Mouse (Mus musculus) gastrocnemius, postnatal 14 days (tissue): ENCODE measurements around the gene Atp8b3. TPM values are rescaled to one million over a fixed set of nuclear protein-coding genes. Genes with fewer than 3 reads are reported as not detected.

ENCODE experiments used
- DNase-seq: peaks from one replicate; pipeline ENCODE4 v3.0.0; 2021; ENCODE audit warnings: mixed read lengths
- intact Hi-C: fragments of 180-260 bp; cut with DNase I; formaldehyde crosslinking; loops from one replicate; pipeline ENCODE4 v1.15.1; 2025; ENCODE audit warnings: low total_unique reads
- long read RNA-seq, 2 experiments: library from polyadenylated mRNA; stranded (forward); transcript quantifications; one replicate each; pipeline ENCODE4 v2.0.0; 2021
- total RNA-seq, 2 experiments: library from RNA; stranded (reverse); gene quantifications; 2 replicates each; pipeline ENCODE4 v1.2.3; 2021

Atp8b3 gene
- total RNA-seq, result not detected
- long read RNA-seq, experiment 1, result 0 reads
- long read RNA-seq, experiment 2, result 0 reads

DNA sequence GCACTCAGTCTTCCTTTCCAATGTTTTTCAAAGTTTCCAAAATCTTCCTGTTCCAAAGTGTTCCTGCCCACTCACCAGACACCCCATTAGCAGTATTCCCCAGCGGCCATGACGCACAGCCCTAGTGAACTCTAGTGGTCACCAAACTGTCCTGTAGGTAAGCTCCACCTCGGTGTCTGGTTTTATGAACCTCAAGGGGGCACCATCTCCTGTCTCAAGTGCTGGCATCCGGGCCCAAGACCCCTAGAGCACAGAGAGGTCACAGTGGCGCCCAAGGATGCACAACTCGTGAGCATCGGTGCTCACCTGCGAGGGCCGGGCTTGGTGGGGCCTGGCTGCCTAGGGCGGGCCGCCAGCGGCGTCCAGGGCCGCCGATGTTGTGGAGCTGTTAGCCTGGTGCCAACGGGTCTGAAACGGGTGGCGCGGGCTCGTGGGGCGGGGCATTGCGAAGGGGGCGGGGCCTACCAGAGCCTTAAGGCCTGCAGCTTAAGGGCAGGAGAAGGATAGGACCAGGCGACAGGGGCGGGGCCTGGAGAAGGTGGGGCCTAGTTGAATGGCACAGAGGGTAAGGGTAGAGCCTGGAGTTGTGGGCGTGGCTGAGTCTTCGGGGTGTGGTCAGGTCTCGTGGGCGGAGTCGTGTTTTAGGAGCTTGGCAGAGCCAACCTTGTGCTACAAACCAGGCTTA is at the start of gene Atp8b3:
Gene Atp8b3 (minus strand): TSS at position 415 of the 685 bp plus-strand sequence.
- peak; percentile 74 for DNase-seq
- intact Hi-C loops, result no loop called here

DNA sequence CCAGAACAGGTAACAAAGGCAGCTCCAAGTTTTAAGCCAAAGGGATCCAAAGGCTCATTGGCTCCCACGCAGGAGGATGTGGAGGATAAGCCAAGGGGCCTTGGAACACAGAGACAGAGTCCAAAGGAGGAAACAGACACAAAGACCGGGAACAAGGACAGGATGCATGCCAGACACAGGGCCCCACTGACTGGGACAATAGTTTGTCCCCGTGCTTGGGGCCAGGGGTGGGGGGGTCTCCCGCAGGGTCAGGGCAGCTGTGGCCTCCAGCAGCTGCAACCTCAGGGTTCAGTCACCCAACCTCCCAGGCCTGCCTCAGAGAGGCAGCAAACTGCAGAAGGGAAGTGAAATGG is 48.4 kb upstream of the Atp8b3 start:
- no peak for DNase-seq
- intact Hi-C loops, result no loop called here

DNA sequence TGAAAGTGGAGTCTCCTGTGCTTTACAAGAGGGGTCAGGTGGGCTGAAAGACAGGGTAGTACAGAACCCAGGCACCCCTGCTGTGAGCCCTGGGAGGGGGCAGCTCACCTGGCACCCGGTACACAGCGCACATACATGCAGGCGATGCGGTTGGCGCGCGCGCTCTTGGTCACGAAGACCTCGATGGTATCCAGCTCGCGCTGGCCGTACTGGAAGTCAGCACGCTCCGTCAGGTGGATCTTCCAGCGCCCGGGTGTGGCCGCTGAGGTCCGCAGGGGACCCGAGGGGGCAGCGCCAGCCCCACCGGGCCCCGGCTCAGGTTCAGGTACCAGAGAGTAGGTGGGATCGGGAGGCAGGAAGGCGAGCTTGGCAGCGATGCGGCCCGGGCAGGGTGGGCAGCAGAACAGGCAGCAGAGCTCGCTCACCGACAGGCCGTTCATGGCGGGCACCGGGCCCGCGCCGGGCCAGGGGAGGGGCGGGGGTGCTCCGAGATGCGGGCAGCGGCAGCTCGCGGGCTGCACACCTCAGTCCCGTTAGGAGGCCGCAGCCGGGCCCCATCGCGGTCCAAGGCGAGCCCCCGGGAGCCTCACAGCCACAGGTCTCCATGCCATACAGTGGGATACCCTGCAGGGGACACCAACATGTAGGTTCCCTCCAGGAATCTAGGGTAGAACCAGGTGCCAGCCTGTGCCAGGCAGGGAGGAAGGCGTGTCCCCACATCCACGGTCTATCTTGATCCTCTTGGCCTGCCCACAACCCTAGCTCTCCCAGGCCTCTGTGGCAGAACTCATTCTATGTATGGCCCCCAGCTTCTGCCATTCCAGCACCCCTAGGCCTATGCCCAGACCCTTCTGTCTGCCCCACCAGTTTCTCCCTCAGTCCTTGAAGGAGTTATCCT is 47.7 kb upstream of the Atp8b3 start:
- no peak for DNase-seq
- intact Hi-C loops, result no loop called here

DNA sequence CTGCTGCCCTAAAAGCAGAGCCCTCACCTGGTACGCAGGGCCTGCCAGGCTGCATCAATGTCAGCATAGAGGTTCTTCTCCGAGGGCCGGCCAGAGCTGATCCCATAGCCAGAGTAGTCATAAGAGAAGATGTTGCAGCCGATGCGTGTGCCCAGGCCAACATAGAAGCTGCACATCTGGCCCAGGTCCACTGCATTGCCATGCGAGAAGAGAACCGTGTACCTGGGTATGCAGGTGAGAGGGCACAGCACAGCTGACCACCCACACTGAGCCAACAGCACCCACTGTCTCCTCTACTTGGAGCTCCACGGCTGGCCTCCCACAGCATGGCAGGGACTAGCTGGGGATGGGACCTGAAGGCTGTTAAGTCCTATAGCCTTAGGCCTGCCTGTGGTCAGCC is 46.7 kb upstream of the Atp8b3 start:
- no peak for DNase-seq
- intact Hi-C loops, result no loop called here

DNA sequence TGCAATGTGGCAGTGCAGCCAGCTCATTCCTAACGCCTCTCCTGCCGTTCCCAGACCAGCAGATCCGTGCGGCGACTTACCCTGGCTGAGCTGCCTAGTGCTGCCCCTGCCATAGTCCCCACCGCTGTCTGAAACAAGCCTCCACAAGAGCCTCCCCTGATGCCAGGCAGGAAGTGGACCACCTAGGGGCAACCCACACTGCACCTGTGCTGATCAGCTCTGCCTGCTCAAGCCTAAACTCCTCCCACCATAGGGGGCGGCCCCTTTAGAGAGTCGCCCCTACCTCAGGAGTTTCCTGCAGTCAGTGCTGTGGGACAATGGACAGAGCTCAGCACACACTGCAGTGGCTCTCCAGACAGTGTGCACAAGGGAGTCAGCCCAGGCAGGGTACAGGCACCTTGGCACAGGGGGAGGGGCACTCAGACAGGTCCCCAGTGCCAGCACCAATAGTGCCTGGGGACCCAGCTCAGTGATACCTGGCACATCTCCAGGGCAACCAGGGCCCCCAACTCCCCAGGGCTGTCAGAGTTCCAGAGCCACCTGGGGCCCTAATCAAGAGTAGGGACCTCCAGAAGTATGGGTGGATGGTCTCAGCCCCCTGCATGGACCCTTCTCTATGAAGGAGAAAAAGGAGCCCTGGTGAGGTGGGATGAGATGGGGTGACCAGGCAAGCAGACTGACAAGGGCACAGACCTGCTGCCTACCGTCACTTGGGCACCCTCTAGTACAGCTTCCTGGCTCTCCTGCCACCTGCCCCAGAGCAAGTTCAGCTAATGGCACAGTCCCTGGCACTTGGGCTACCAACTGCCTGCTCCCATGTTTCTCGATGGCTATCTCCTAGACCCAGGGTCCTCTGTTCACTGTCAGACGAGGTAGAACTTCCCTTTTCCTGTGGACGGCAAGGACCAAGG is 46.0 kb upstream of the Atp8b3 start:
- DNase-seq, result no peak
- intact Hi-C loops, result no loop called here

DNA sequence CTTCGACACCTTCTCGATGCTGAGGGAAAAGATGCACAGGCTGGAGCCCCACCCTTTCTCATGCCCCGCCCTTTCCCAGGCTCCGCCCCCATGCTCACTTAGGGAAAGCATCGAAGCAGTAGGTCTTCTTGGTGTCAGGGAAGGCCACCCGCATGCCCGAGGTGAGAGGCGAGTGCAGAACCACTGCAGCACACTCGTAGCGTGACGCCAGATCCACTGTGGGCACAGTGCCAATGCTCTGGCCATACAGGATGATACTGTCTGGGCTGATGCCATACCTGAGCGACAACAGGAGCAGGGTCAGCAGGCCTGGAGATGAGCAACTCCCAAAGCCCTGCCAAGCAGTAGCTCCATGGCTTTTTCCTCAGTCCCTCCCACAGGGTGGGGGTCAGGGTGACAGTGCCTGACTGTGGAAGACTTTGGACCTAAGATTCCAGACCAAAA is 45.1 kb upstream of the Atp8b3 start:
- DNase-seq, result no peak
- intact Hi-C loops, result no loop called here

DNA sequence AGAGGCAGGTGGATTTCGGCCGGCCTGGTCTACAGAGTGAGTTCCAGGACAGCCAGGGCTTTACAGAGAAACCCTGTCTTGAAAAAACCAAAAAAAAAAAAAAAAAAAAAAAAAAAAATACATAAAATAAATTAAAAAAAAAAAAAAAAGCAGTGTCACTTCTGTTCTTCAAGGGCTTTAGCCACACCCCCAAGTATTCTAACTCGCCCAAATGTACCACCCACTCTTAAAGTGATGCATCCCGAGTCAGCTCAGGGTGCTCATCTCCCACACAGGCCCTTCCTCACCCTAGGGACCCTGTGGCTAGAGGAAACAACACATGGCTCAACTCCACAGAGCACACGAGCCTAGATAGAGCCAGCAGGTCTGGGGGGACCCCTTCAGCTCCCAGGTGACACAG is 44.1 kb upstream of the Atp8b3 start:
- no peak for DNase-seq
- intact Hi-C loops, result no loop called here

DNA sequence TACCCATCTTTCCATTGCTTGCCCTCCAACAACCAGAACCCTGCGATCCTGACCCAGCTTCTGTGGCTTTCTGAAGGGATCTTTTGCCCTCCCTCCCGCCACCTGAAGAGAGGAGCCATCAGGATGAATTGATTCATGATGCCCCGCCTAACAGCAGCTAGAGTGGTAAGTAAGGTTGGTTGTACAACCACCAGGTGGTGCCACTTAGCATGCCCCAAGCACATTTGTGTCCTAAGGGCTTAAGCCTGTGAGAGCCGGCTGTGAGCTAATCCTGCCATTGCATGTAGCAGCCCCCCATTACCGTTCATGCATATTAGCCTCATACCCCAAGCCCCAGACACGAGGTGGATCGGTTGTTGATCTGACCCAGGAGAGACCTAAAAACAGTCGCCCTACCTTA is 40.0 kb upstream of the Atp8b3 start:
- intact Hi-C loops, result loop anchor here (5.0 kb wide), 1 partner anchor 108 kb away; no protein-coding TSS in a partner anchor
- no peak for DNase-seq

DNA sequence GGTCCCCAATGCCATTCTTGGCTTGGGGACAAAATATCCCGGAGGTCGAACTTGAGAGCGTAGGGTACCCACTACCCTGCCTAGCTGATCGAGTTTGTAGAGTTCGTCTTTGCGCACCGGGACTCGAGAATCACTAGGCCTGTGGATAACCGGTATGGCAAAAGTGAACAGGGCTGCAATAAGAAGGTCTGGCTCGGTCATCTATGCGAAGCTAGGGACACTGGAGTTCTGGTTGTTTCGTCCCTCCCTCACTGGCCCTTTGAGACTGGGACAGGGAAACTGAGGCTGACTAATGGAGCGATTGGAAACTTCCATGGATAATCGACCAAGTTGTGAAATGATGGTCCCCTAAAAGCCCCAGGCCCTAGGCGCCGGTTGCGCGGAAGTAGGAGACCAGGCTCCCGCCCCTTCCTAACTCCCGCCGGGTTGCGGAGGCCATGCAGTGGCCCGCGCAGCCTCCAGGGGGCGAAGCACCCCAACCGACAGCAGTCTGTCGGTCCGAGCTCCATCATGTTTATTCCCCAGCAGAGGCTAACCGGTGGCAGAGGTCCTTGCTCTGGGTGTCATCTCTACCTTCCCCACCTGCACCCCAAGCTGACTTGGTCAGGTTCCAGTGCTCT is 39.3 kb upstream of the Atp8b3 start:
- peak; percentile 86 for DNase-seq
- intact Hi-C loops, result loop anchor here (5.0 kb wide), 1 partner anchor 109 kb away; no protein-coding TSS in a partner anchor

DNA sequence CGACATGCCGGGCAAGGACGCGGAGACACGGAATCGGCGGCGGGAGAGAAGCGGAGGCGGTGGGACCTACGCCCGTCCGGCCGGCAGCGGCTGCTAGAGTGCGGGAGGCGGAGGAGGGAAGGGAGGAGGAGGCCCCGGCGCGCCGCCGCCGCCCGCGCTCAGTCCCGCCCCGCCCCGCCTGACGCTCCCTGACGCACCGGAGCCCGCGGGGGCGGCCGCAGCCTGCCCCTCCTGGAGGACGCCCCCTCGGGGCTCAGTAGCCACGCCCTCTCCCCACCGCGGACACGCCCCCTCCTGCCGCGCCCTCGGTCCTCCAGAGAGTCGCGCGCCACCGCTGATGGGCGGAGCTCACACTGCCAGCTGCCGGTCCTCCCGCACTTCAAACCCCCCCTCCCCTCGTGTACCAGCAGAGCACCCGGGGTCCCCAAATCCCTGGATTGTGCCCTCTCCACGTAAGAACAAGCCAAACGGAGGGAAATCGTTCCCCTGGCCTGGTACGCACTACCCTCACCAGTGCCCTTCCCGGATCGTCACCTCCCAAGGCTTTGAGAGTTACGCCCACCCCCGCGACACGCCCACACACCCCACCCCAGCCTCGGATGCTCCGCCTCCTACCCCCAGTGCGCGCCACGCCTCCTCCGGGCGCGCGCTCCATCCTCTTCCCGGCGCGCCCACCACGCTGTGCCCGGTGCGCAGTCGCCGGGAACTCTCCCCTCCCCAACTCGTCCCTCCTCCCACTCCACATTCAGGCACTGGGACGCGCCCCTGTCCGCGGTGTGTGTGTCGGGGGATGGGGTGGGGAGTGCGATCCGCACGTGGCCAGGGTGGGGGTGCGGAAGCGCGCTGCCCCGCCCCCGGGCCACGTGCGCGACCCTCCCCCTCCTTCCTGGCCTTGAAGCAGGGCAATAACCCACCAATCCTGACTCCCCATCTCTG is 38.5 kb upstream of the Atp8b3 start, which contains the start of gene Klf16:
Gene Klf16 (minus strand): TSS at position 127 of the 936 bp plus-strand sequence.
- DNase-seq, result peak; percentile 98
- intact Hi-C loops, result loop anchor here (5.0 kb wide), 1 partner anchor 110 kb away; no protein-coding TSS in a partner anchor

DNA sequence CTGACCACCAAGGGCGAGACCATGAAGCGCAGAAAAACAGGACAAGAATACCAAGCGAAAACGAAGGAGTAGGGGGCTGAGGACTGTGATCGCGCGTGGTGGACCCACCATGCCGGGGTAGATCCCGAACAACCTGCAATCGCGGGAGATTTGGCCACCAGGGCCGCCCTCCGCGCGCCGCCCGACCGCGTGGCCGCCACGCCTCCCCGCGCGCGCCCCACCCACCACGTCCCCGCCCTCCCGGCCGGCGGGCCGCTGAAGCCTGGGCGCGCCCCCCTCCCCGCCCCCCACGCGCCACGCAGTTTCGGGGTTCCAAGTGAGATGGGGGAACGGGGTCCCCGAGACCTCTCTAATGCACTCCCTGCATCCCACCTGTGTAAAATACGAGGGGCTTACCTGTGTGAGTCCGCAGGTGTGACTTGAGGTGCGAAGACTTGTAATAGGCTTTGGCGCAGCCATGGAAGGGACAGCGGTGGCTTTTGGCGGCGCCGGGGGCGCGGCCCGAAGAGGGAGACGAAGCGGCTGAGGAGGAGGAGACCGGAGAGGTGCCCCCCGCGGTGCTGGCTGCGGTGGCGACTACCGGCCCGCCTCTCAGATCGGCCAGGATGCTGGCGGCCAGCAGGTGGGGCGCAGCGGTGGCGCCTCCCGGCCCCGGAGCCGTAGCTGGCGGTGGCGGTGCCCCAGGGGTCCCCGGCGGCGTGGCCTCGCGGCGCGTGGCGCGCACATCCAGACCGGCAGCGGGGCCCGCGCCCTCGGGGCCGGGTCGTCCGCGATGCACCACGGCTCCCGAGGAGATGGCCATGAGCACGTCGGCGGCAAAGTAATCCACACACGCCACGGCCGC is 37.6 kb upstream of the Atp8b3 start:
- peak; percentile 55 for DNase-seq
- intact Hi-C loops, result loop anchor here (5.0 kb wide), 1 partner anchor 111 kb away; no protein-coding TSS in a partner anchor

DNA sequence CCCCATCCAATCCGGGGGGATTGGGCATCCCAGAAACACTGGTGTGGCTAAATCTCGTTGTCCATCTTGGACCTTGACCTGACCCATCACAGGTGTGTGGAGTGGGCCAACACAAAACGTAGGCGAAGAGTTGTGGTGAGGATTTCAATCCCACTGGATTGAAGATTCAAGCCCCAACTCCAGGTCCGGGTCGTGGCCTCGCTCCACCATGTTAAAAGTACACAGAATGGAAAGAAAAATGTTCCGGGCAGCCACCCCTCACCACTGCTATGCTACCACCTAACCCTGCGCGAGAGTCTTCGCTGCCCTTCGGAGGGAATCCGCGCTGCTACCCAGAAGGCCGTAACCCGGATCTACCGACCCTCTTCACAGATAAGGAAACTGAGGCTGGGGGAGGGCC is 37.0 kb upstream of the Atp8b3 start:
- no peak for DNase-seq
- intact Hi-C loops, result loop anchor here (5.0 kb wide), 1 partner anchor 111 kb away; no protein-coding TSS in a partner anchor

DNA sequence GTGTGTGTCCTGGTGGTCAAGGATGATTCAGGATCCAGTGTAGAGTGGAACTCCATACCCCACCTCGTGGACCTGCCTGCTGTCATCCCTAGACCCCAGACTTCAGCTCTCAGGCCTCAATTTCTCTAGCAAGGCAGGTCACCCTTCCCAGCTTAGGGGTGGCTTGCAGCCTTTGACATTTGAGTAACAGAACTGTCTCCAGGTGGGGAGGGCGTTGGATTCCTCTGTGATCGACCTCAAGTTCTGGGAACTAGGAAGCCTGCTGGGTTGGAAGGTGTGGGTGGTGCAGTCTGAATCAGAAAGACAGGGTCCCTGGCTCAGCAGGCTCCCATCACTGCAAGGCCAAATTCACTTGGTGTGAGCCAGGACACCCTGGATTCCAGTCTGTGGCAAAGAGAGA is 36.0 kb upstream of the Atp8b3 start:
- intact Hi-C loops, result loop anchor here (5.0 kb wide), 1 partner anchor 112 kb away; no protein-coding TSS in a partner anchor
- DNase-seq, result no peak

DNA sequence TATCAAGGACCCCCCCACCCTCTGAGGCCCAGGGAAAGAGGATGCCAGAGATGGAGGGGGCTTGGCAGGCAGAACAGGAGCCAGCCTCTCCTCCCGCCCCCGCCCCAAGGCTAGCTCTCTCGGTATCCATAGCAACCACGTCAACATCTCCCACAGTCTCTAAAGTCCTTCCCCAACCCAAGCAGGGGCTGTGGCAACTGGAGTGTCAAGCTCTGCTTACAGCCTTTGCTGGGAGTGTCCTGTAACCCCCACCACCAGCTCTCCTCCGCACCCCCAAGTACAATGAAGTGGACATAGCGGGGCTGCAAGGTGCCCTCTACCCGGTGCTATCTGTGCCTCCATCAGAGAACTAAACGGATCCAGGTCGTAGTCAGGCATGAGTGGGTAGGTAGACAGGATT is 35.0 kb upstream of the Atp8b3 start:
- intact Hi-C loops, result no loop called here
- no peak for DNase-seq

DNA sequence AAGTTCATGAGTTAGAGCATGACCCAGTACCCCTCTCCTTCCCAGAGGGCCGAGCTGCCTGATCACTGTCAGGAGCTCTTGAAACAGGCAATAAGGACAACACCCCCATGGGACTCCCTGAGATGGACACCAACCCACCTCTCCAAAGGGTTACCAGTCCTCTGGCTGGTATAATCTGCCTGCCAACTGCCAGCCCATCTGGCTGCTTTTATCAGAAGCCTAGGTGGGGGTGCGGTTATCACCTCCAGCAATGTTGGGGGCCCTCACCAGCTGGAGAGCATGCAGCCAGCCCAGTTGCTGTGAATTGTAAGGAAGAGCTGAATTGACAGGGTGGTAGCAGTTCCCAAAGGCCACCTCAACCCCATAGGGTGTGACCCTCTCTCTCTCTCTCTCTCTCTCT is 33.6 kb upstream of the Atp8b3 start:
- intact Hi-C loops, result no loop called here
- DNase-seq, result no peak

DNA sequence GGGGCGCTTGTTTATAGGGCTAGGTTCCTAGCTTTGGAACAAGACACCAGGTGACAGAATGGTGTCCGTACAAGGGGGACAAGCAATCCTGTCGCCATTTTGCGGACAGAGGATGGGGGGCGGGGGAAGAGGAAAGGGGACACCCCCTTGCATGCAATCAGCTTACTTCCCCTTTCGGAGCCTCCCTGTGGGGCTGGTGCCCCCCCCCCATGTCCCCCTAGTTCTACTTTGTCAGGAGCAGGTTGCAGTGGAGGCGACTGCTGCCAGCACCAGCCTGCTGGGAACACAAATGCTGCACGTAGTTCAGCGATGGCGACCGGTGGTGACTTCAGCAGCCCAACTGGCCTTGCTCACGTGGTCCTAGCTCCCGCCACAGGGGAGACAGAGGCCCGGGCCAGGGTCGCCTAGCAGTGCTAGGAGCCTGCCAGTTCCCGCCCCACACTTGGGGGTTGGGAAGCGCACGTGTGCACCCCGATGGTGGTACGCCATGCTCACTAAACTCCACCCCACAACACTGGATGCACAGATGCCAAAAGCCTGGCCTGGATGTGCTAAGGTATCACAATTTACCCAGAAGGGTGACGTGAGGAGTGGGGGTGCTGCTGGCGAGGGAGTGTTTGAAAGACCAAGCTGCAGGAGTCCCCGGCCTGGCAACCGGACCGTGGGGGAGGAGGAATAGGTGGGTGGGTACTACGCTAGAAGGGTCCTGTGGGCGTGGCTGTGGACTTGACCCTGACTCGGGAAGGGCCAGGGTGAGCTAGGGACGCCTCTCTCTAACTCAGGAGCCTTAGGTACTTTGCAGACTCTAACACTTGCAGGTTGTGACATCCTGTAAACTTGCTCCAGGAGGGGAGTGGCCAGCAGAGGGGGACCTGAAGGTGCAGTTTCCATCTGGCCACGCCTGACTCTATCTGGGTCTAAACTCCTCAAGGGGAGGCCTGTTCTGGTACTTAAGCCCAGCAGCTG is 32.2 kb upstream of the Atp8b3 start:
- intact Hi-C loops, result no loop called here
- peak; percentile 4 for DNase-seq
